Mouse (Mus musculus): ENCODE data around the gene Cdkn1c. TPM values are rescaled to one million over a fixed set of nuclear protein-coding genes. Genes with fewer than 3 reads are reported as not detected.

Gene Cdkn1c
- polyA plus RNA-seq, 1 experiment: 10.3 TPM

- 97% methylated on average over 1 of the region's 1 CpGs for WGBS
- Histone ChIP-seq H3K4me3 (ENCODE audit: control insufficient read depth, insufficient read depth, low read length) (no peak overlapping the region), H3K27ac (ENCODE audit: control insufficient read depth, insufficient read depth, low read length) (no peak overlapping the region), H3K4me1 (replicated peaks; ENCODE audit: control insufficient read depth, insufficient read depth, low read length) (no peaks in the 10 kb centered on the region), H3K36me3 (ENCODE audit: control insufficient read depth, insufficient read depth, low read length) (no peaks in the 10 kb centered on the region), H3K27me3 (ENCODE audit: control insufficient read depth, insufficient read depth, low read length) (peaks cover 1% of the 10 kb centered on the region; the same call in 1 of the 2 replicates)
- TF ChIP-seq CTCF (IDR thresholded peaks at IDR 0.05; ENCODE audit: borderline replicate concordance, control insufficient read depth, extremely low read depth, insufficient read depth, low read length, poor library complexity) (no peak), POLR2A (IDR thresholded peaks at IDR 0.05; ENCODE audit: control insufficient read depth, extremely low read depth, insufficient read depth, low read length, poor library complexity) (no peak)
- no peak for DNase-seq
These were observed 28.2 kb downstream of the Cdkn1c start for GRCm38 (mm10) chr7:143432631-143433030.

DNA sequence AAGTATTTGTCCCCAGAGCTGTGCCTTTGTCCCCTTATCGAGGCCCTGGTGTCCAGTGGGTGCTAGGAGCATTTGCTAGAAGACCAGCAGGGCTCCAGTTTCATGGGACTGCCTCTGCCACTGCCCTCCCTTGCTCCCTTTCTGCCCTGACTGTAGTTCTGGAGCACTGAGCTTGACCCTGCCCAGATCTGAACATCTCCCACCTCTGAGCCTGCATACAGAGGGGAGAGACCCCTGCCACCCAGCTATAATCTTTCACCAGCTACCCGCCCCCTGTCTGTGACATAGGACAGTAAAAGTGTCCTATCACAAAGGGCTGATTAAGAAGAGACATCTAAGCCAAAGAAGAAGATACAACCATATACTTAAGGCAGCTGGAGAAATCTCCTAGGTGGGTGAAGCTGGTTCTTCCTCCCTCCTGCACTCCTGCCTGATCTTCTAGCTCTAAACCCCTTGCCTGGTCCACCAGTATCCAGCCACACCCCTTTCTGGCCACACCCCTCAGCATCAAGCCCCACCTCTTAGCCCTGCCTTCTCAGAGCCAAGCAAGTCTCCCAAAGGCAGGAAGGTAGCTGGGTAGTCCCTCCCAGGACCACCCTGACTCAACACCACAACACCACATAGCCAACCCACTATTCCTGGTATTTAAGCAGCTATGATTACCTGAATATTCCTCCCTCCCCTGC lies 31.9 kb downstream of the Cdkn1c start:
- no peak overlapping the region for H3K27ac ChIP-seq (ENCODE audit: control insufficient read depth, insufficient read depth, low read length)
- WGBS: 82% methylated on average over 2 of the region's 2 CpGs
- DNase-seq: no peak
- TF ChIP-seq POLR2A (IDR thresholded peaks at IDR 0.05; ENCODE audit: control insufficient read depth, extremely low read depth, insufficient read depth, low read length, poor library complexity): no peak
- no peak for TF ChIP-seq CTCF (IDR thresholded peaks at IDR 0.05; ENCODE audit: borderline replicate concordance, control insufficient read depth, extremely low read depth, insufficient read depth, low read length, poor library complexity)
- H3K4me3 ChIP-seq (ENCODE audit: control insufficient read depth, insufficient read depth, low read length): no peak overlapping the region
- H3K4me1 ChIP-seq (replicated peaks; ENCODE audit: control insufficient read depth, insufficient read depth, low read length): no peaks in the 10 kb centered on the region
- no peaks in the 10 kb centered on the region for H3K36me3 ChIP-seq (ENCODE audit: control insufficient read depth, insufficient read depth, low read length)
- H3K27me3 ChIP-seq (ENCODE audit: control insufficient read depth, insufficient read depth, low read length): no peaks in the 10 kb centered on the region

GRCm38 (mm10) chr7:143428142-143428813 lies 32.6 kb downstream of the Cdkn1c start:
- H3K36me3 ChIP-seq (ENCODE audit: control insufficient read depth, insufficient read depth, low read length): no peaks in the 10 kb centered on the region
- TF ChIP-seq POLR2A (IDR thresholded peaks at IDR 0.05; ENCODE audit: control insufficient read depth, extremely low read depth, insufficient read depth, low read length, poor library complexity) (no peak), CTCF (IDR thresholded peaks at IDR 0.05; ENCODE audit: borderline replicate concordance, control insufficient read depth, extremely low read depth, insufficient read depth, low read length, poor library complexity) (no peak)
- no peaks in the 10 kb centered on the region for H3K27me3 ChIP-seq (ENCODE audit: control insufficient read depth, insufficient read depth, low read length)
- WGBS: 91% methylated on average over 23 of the region's 23 CpGs
- DNase-seq: no peak
- no peak overlapping the region for H3K4me3 ChIP-seq (ENCODE audit: control insufficient read depth, insufficient read depth, low read length)
- no peak overlapping the region for H3K27ac ChIP-seq (ENCODE audit: control insufficient read depth, insufficient read depth, low read length)
- no peaks in the 10 kb centered on the region for H3K4me1 ChIP-seq (replicated peaks; ENCODE audit: control insufficient read depth, insufficient read depth, low read length)

DNA sequence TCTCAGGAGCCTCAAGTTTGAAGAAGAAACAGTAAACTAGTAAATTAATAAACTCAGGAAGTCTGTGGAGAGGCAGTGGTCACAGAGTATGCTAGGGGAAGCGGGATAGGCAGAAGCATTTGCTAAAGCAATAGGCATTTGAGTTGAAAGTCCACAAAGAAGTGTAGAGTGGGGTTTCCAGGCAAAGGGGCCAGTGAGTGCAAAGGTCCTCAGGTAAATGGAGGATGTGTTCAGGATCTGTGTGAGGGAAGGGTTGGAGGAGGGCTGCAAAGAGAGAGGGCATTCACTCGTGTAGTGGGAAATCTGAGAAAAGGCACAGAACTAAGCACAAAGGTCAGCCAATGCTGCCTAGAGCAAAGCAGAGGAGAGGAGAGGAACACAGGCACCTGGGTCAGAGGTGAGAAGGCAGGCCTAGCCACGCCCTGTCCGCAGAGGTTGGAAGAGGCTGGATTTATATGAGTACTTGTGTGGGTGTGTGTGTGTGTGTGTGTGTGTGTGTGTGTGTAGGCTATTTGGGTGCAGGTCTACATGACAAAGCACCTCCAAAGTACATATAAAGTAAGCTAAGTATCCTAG lies 41.2 kb downstream of the Cdkn1c start:
- DNase-seq: no peak
- H3K4me1 ChIP-seq (replicated peaks; ENCODE audit: control insufficient read depth, insufficient read depth, low read length): peaks cover 9% of the 10 kb centered on the region
- TF ChIP-seq POLR2A (IDR thresholded peaks at IDR 0.05; ENCODE audit: control insufficient read depth, extremely low read depth, insufficient read depth, low read length, poor library complexity) (no peak), CTCF (IDR thresholded peaks at IDR 0.05; ENCODE audit: borderline replicate concordance, control insufficient read depth, extremely low read depth, insufficient read depth, low read length, poor library complexity) (no peak)

DNA sequence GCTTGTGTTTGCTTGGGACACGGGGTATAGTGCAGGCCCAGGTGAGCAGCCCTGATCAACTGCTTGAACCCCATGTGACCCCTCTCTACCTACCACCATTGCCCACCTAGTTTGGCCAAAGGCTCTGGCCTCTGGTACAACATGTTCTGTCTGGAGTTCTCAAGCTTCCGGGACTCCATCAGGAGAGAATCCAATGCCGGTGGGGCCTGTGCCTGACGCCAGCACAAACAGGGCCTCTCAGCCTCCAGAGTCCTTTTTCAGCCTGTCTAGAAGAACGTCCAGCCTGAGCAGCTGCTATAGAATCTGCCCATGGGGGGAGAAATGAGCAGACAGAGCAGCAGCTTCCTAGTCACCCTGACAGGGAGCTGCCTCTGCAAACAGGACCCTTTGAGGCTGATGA lies 43.0 kb downstream of the Cdkn1c start:
- TF ChIP-seq POLR2A (IDR thresholded peaks at IDR 0.05; ENCODE audit: control insufficient read depth, extremely low read depth, insufficient read depth, low read length, poor library complexity) (no peak), CTCF (IDR thresholded peaks at IDR 0.05; ENCODE audit: borderline replicate concordance, control insufficient read depth, extremely low read depth, insufficient read depth, low read length, poor library complexity) (no peak)
- WGBS: 95% methylated on average over 5 of the region's 5 CpGs

More for the DNA sequence above, 41.2 kb downstream of the Cdkn1c start:
- no peak overlapping the region for H3K27ac ChIP-seq (ENCODE audit: control insufficient read depth, insufficient read depth, low read length)
- 89% methylated on average over 4 of the region's 4 CpGs for WGBS
- H3K4me3 ChIP-seq (ENCODE audit: control insufficient read depth, insufficient read depth, low read length): no peak overlapping the region
- H3K36me3 ChIP-seq (ENCODE audit: control insufficient read depth, insufficient read depth, low read length): no peaks in the 10 kb centered on the region
- no peaks in the 10 kb centered on the region for H3K27me3 ChIP-seq (ENCODE audit: control insufficient read depth, insufficient read depth, low read length)

DNA sequence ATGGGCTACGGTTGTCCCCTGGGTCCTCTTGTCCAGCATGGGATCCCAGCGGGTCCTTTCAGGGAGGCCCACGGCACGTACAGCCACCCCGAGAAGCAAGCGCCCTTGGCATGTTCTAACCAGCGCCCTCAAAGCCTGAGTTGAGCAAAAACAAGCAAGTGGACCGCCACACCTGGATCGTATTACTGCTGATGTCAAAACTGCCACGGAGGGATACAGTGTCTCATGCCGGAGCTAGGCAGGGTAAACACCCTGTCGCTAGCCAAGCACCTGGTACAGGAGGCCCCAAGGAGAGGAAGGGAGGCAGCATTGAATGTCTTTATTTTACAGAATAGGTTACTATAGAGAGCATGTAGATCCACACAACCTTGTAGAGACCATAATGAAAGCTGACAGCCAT lies 44.4 kb downstream of the Cdkn1c start:
- Histone ChIP-seq H3K4me3 (ENCODE audit: control insufficient read depth, insufficient read depth, low read length) (no peak overlapping the region), H3K27ac (ENCODE audit: control insufficient read depth, insufficient read depth, low read length) (no peak overlapping the region), H3K4me1 (replicated peaks; ENCODE audit: control insufficient read depth, insufficient read depth, low read length) (peaks cover 14% of the 10 kb centered on the region), H3K36me3 (ENCODE audit: control insufficient read depth, insufficient read depth, low read length) (no peaks in the 10 kb centered on the region), H3K27me3 (ENCODE audit: control insufficient read depth, insufficient read depth, low read length) (no peaks in the 10 kb centered on the region)
- 96% methylated on average over 12 of the region's 12 CpGs for WGBS
- TF ChIP-seq POLR2A (IDR thresholded peaks at IDR 0.05; ENCODE audit: control insufficient read depth, extremely low read depth, insufficient read depth, low read length, poor library complexity) (no peak), CTCF (IDR thresholded peaks at IDR 0.05; ENCODE audit: borderline replicate concordance, control insufficient read depth, extremely low read depth, insufficient read depth, low read length, poor library complexity) (no peak)
- no peak for DNase-seq

More for the DNA sequence above, 43.0 kb downstream of the Cdkn1c start:
- H3K27me3 ChIP-seq (ENCODE audit: control insufficient read depth, insufficient read depth, low read length): no peaks in the 10 kb centered on the region
- H3K4me1 ChIP-seq (replicated peaks; ENCODE audit: control insufficient read depth, insufficient read depth, low read length): peaks cover 14% of the 10 kb centered on the region
- H3K27ac ChIP-seq (ENCODE audit: control insufficient read depth, insufficient read depth, low read length): no peak overlapping the region
- no peak for DNase-seq
- no peak overlapping the region for H3K4me3 ChIP-seq (ENCODE audit: control insufficient read depth, insufficient read depth, low read length)
- no peaks in the 10 kb centered on the region for H3K36me3 ChIP-seq (ENCODE audit: control insufficient read depth, insufficient read depth, low read length)
